Mouse (Mus musculus) cerebellum, adult 2 months (tissue): ENCODE results near the gene Ubtfl1.
"Not testable (repeated sequence)": the region's sequence is repeated elsewhere in the genome, so short reads cannot be mapped to it uniquely, and the experiment has no call there.

Experiments used
- CTCF ChIP-seq: fragments of 200-500 bp; IDR thresholded peaks from 2 replicates; pipeline ENCODE4 v1.5.1; 2011; ENCODE audit warnings: low read depth, mild to moderate bottlenecking, control low read depth, low read length, moderate library complexity, borderline replicate concordance; ENCODE audit not compliant: insufficient read depth
- POLR2A ChIP-seq: fragments of 200-500 bp; IDR thresholded peaks from 2 replicates; pipeline ENCODE4 v1.6.1; 2011; ENCODE audit warnings: low read length, control low read depth, borderline replicate concordance; ENCODE audit not compliant: insufficient read depth

GRCm38 (mm10) chr9:18412371-18412770 is 8.2 kb downstream of the Ubtfl1 start:
- TF ChIP-seq POLR2A, CTCF: not testable (repeated sequence)
